Mouse (Mus musculus) heart, adult 2 months (tissue): ENCODE measurements around the gene Tex19.1. TPM values are rescaled to one million over a fixed set of nuclear protein-coding genes. Genes with fewer than 3 reads are reported as not detected.
"Not testable (repeated sequence)": the region's sequence is repeated elsewhere in the genome, so short reads cannot be mapped to it uniquely, and the experiment has no call there.

Source experiments
- DNase-seq, 2 experiments: peaks; one replicate each; pipeline ENCODE4 v3.0.0; 2021
- H3K27ac ChIP-seq: fragments of 200-600 bp; 2 replicates; pipeline ENCODE4 v1.8.1; 2022
- H3K27me3 ChIP-seq: fragments of 200-500 bp; 2 replicates; pipeline ENCODE4 v1.6.1; 2012; ENCODE audit warnings: mild to moderate bottlenecking, low read length, inconsistent platforms, mixed read lengths; ENCODE audit not compliant: control insufficient read depth, insufficient read depth
- H3K36me3 ChIP-seq: fragments of 200-500 bp; 2 replicates; pipeline ENCODE4 v1.6.1; 2012; ENCODE audit warnings: low read length, inconsistent platforms; ENCODE audit not compliant: control insufficient read depth, insufficient read depth
- H3K4me1 ChIP-seq: fragments of 200-500 bp; 2 replicates; pipeline ENCODE4 v1.6.1; 2011; ENCODE audit warnings: low read length; ENCODE audit not compliant: control insufficient read depth, insufficient read depth
- H3K4me3 ChIP-seq: fragments of 200-600 bp; 2 replicates; pipeline ENCODE4 v1.8.1; 2022
- H3K79me2 ChIP-seq: fragments of 200-500 bp; replicated peaks from 2 replicates; pipeline ENCODE4 v1.6.1; 2012; ENCODE audit warnings: mild to moderate bottlenecking, inconsistent platforms, low read length, moderate library complexity, mixed read lengths; ENCODE audit not compliant: control insufficient read depth, insufficient read depth
- H3K9ac ChIP-seq: fragments of 200-500 bp; 2 replicates; pipeline ENCODE4 v1.6.1; 2012; ENCODE audit warnings: low read depth, mild to moderate bottlenecking, control low read depth, inconsistent platforms, low read length, mixed read lengths
- CTCF ChIP-seq: fragments of 200-600 bp; IDR thresholded peaks from 2 replicates; pipeline ENCODE4 v1.8.1; 2022; ENCODE audit warnings: antibody characterized with exemption, mild to moderate bottlenecking, moderate library complexity
- EP300 ChIP-seq: fragments of 200-500 bp; IDR thresholded peaks from 2 replicates; pipeline ENCODE4 v1.6.1; 2011; ENCODE audit warnings: low read depth, low read length, control low read depth; ENCODE audit not compliant: insufficient read depth
- POLR2A ChIP-seq: fragments of 200-500 bp; IDR thresholded peaks from 2 replicates; pipeline ENCODE4 v1.6.1; 2011; ENCODE audit warnings: mild to moderate bottlenecking, low read depth, low read length, control low read depth; ENCODE audit not compliant: insufficient read depth
- WGBS: fragments of 180-500 bp; shearing (Covaris S2); methylation state at CpG from one replicate; pipeline ENCODE4 v1.1.7; 2018; 5-methylcytosine and 5-hydroxymethylcytosine counted together
- intact Hi-C: fragments of 180-260 bp; cut with DNase I; formaldehyde crosslinking; loops from one replicate; pipeline ENCODE4 v1.15.1; 2025
- long read RNA-seq: library from polyadenylated mRNA; stranded (forward); transcript quantifications from one replicate; pipeline ENCODE4 v2.0.0, GENCODE M21; 2021
- polyA plus RNA-seq: library from polyadenylated mRNA; depleted of rRNA; stranded (reverse); fragments of >200 nt; gene quantifications from 2 replicates; pipeline ENCODE4 v1.2.3, GENCODE M21; 2012; rRNA removed
- total RNA-seq, 2 experiments: library from RNA; stranded (reverse); gene quantifications; 2 replicates each; pipeline ENCODE4 v1.2.3; 2021

Tex19.1 gene
- not detected for total RNA-seq
- polyA plus RNA-seq = not detected in 2 replicates
- long read RNA-seq = 0 reads

- intact Hi-C loops = no loop called here
- Histone ChIP-seq H3K9ac (no peak within 1 kb of the TSS), H3K27me3 (no peaks in the 10 kb centered on the region), H3K79me2 (no peaks in the 10 kb centered on the region), H3K4me3 (no peak within 1 kb of the TSS), H3K27ac (no peak within 1 kb of the TSS), H3K36me3 (no peaks in the 10 kb centered on the region), H3K4me1 (no peaks in the 10 kb centered on the region)
- no peak for DNase-seq
- TF ChIP-seq POLR2A (no peak), EP300 (no peak), CTCF (no peak)
- WGBS = 87% methylated on average over 22 of the region's 22 CpGs
Observed at GRCm38 (mm10) chr11:121145865-121146264, at the start of gene Tex19.1. Gene Tex19.1, plus strand, starts transcription at chr11:121146143.

GRCm38 (mm10) chr11:121099762-121100161 is 46.2 kb upstream of the Tex19.1 start:
- Histone ChIP-seq H3K4me1 (no peaks in the 10 kb centered on the region), H3K4me3 (no peak overlapping the region), H3K27ac (no peak overlapping the region), H3K79me2 (no peaks in the 10 kb centered on the region), H3K27me3 (no peaks in the 10 kb centered on the region), H3K36me3 (no peaks in the 10 kb centered on the region), H3K9ac (no peak overlapping the region)
- intact Hi-C loops = no loop called here
- TF ChIP-seq POLR2A (no peak), EP300 (no peak), CTCF (no peak)
- no peak for DNase-seq
- 54% methylated on average over 7 of the region's 7 CpGs for WGBS

- TF ChIP-seq CTCF (no peak), EP300 (no peak), POLR2A (no peak)
- no peak overlapping the region for H3K9ac ChIP-seq
- intact Hi-C loops = no loop called here
- no peaks in the 10 kb centered on the region for H3K36me3 ChIP-seq
- H3K27me3 ChIP-seq = no peaks in the 10 kb centered on the region
- H3K4me1 ChIP-seq = no peaks in the 10 kb centered on the region
- H3K4me3 ChIP-seq = no peak overlapping the region
- no peak for DNase-seq
- no peak overlapping the region for H3K27ac ChIP-seq
- 63% methylated on average over 7 of the region's 7 CpGs for WGBS
- no peaks in the 10 kb centered on the region for H3K79me2 ChIP-seq
Observed at GRCm38 (mm10) chr11:121100692-121101091, 45.3 kb upstream of the Tex19.1 start.

GRCm38 (mm10) chr11:121101124-121101805 is 44.7 kb upstream of the Tex19.1 start:
- Histone ChIP-seq H3K27me3 (no peaks in the 10 kb centered on the region), H3K9ac (no peak overlapping the region), H3K4me3 (no peak overlapping the region), H3K79me2 (no peaks in the 10 kb centered on the region), H3K4me1 (no peaks in the 10 kb centered on the region), H3K27ac (no peak overlapping the region), H3K36me3 (no peaks in the 10 kb centered on the region)
- 71% methylated on average over 4 of the region's 4 CpGs for WGBS
- no peak for DNase-seq
- intact Hi-C loops = no loop called here
- no peak for TF ChIP-seq CTCF
- no peak for TF ChIP-seq POLR2A
- TF ChIP-seq EP300 = no peak

- H3K9ac ChIP-seq, H3K79me2 ChIP-seq, H3K27me3 ChIP-seq, H3K4me1 ChIP-seq, H3K27ac ChIP-seq, DNase-seq, intact Hi-C loops, H3K4me3 ChIP-seq, H3K36me3 ChIP-seq: not testable (repeated sequence)
- 79% methylated on average over 1 of the region's 1 CpGs for WGBS
Observed at GRCm38 (mm10) chr11:121107242-121107641, 38.7 kb upstream of the Tex19.1 start.

GRCm38 (mm10) chr11:121108061-121108460 is 37.9 kb upstream of the Tex19.1 start:
- intact Hi-C loops = no loop called here
- Histone ChIP-seq H3K4me1 (peaks cover 4% of the 10 kb centered on the region), H3K27me3 (no peaks in the 10 kb centered on the region), H3K4me3 (no peak overlapping the region), H3K79me2 (no peaks in the 10 kb centered on the region), H3K27ac (no peak overlapping the region), H3K9ac (no peak overlapping the region), H3K36me3 (no peaks in the 10 kb centered on the region)
- DNase-seq = peak in 1 of 2 experiments; percentile 19
- 19% methylated on average over 9 of the region's 9 CpGs for WGBS
- TF ChIP-seq POLR2A (no peak), CTCF (no peak), EP300 (no peak)
